Mouse (Mus musculus): ENCODE results near the gene Gab2.

GRCm38 (mm10) chr7:97094241-97094640, 12.9 kb downstream of the Gab2 start:
- no peak for TF ChIP-seq CTCF (conservative IDR thresholded peaks at IDR 0.05 in 1 of 2, IDR thresholded peaks at IDR 0.05 in 1 of 2; ENCODE audit: low read depth in 2 of 2, low read length in 2 of 2)
- no peak for TF ChIP-seq E2F4 (IDR thresholded peaks at IDR 0.05; ENCODE audit: insufficient replicate concordance, low read depth, low read length)
- TF ChIP-seq ETS1 (conservative IDR thresholded peaks at IDR 0.05; ENCODE audit: low read depth, low read length), result no peak
- TF ChIP-seq POLR2A (IDR thresholded peaks at IDR 0.05; ENCODE audit: low read depth, low read length), result no peak
- TF ChIP-seq USF1 (IDR thresholded peaks at IDR 0.05; ENCODE audit: low read depth, low read length), result no peak
- no peak for TF ChIP-seq EP300 (IDR thresholded peaks at IDR 0.05; ENCODE audit: low read length)
- TF ChIP-seq BHLHE40 (IDR thresholded peaks at IDR 0.05; ENCODE audit: low read depth, low read length), result no peak
- TF ChIP-seq CHD1 (IDR thresholded peaks at IDR 0.05; ENCODE audit: low read depth, low read length), result no peak
- TF ChIP-seq ZC3H11A (IDR thresholded peaks at IDR 0.05; ENCODE audit: low read depth, low read length), result no peak
- no peak for TF ChIP-seq UBTF (IDR thresholded peaks at IDR 0.05; ENCODE audit: low read depth, low read length)
- no peak for TF ChIP-seq CHD2 (IDR thresholded peaks at IDR 0.05; ENCODE audit: low read length)
- no peak for TF ChIP-seq MYC (IDR thresholded peaks at IDR 0.05; ENCODE audit: low read depth, low read length)
